Mouse (Mus musculus): ENCODE measurements around the gene Bace1. TPM values are rescaled to one million over a fixed set of nuclear protein-coding genes. Genes with fewer than 3 reads are reported as not detected.
"Not testable (repeated sequence)": the region's sequence is repeated elsewhere in the genome, so short reads cannot be mapped to it uniquely, and the experiment has no call there.

Bace1 gene
- polyA plus RNA-seq, 1 experiment from 2014 or later: 40.6 TPM

DNA sequence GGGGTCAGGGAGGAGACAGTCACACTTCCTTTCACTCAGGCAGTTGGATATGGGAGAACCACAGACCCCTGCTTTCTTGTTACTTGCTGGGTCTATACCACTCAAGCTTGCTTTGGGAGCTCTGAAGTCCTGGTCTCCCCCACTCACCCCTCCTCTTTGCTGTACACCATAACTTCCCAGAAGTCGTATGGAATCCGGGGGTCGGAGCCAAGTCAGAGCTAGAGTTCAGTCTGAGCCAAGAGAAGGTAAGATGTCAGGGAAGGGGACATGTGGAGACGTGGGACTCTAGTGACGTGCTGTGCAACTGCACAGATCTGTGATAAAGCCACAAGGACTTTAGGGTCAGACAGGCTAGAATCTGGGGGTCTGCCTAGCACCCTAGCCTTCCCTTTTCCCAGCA, 2.0 kb downstream of the Bace1 start:
- ATAC-seq (ENCODE audit: low FRiP score, low read depth): no peak
- H3K4me1 ChIP-seq: peaks cover 33% of the 10 kb centered on the region
- H3K9me3 ChIP-seq: no peaks in the 10 kb centered on the region
- H3K27ac ChIP-seq: no peak overlapping the region
- WGBS: 64% methylated on average over 5 of the region's 5 CpGs
- H3K9ac ChIP-seq: peak overlapping the region; percentile 85; the same call in 1 of the 2 replicates
- no peaks in the 10 kb centered on the region for H3K36me3 ChIP-seq
- H3K4me3 ChIP-seq: peak overlapping the region; percentile 84; the same call in 1 of the 2 replicates
- H3K4me2 ChIP-seq (replicated peaks): peak overlapping the region; percentile 98
- no peaks in the 10 kb centered on the region for H3K27me3 ChIP-seq (replicated peaks)

DNA sequence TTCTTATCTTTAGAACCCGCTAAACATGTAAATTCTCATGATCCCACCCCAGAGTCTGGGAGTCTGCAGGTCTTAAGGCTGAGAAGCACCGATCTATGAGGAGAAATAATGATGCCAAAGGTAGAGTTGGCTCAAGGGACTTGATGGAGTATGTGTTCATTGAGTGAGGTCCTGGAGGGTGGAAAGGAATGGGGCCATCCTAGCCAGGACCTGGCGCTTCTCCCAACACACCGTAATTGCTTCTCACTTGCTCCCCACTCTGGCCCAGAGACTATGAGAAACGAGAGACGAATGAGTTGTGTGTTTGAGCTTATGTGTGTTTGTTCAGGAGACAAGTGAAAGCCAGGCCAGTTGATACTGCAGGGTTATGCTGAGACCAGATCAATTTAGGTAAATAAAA, 3.1 kb downstream of the Bace1 start:
- WGBS: 84% methylated on average over 6 of the region's 6 CpGs
- Histone ChIP-seq H3K9ac (no peak overlapping the region), H3K27me3 (replicated peaks) (no peaks in the 10 kb centered on the region), H3K4me3 (no peak overlapping the region), H3K4me2 (replicated peaks) (0 out of 2 replicates have a peak overlapping the region, but pooled peaks have one; percentile 98), H3K27ac (no peak overlapping the region), H3K36me3 (no peaks in the 10 kb centered on the region), H3K4me1 (peaks cover 33% of the 10 kb centered on the region), H3K9me3 (no peaks in the 10 kb centered on the region)
- no peak for ATAC-seq (ENCODE audit: low FRiP score, low read depth)

DNA sequence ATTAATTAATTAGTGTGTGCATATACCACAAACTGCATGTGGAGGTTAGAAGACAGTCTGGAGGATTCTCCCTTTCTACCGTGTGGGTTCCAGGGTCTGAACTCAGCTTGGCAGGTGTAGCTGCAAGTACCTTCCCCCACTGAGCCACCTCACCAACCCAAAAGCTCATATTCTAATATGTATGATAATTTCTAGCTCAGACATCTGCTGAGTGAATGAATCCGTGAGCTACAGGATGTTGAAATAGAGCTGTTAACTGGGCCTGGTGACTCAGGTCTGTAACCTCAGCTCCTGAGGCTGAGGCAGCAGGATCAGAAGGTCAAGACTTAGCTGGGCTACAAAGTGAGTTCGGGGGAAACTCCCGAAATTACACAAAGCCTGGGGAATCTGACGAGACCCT, 4.6 kb downstream of the Bace1 start:
- no peak overlapping the region for H3K4me3 ChIP-seq
- no peaks in the 10 kb centered on the region for H3K9me3 ChIP-seq
- H3K9ac ChIP-seq: no peak overlapping the region
- H3K27me3 ChIP-seq (replicated peaks): no peaks in the 10 kb centered on the region
- peaks cover 33% of the 10 kb centered on the region for H3K4me1 ChIP-seq
- 89% methylated on average over 5 of the region's 5 CpGs for WGBS
- no peaks in the 10 kb centered on the region for H3K36me3 ChIP-seq
- no peak for ATAC-seq (ENCODE audit: low FRiP score, low read depth)
- no peak overlapping the region for H3K27ac ChIP-seq
- H3K4me2 ChIP-seq (replicated peaks): no peak overlapping the region

DNA sequence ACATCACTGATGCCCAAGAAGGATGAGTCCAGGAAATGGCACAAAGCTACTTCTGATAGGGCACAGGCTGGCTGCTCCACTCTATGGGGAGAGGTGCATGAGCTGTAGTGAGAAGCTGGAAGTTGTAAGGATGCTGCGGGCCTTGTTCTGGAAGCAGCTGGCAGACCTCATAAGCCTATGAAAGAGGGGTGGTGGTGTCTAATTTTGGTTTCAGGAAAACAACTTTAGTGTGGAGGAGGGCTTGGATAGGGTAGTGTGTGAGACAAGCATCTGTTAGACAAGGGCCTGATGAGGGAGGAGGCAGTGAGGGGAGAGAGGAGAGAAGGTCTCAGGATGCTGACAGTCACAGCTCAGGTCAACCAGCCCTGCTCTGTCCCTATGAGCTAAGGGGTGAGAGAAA, 5.4 kb downstream of the Bace1 start:
- no peaks in the 10 kb centered on the region for H3K27me3 ChIP-seq (replicated peaks)
- no peaks in the 10 kb centered on the region for H3K9me3 ChIP-seq
- no peaks in the 10 kb centered on the region for H3K36me3 ChIP-seq
- WGBS: 90% methylated on average over 1 of the region's 1 CpGs
- H3K9ac ChIP-seq: no peak overlapping the region
- H3K27ac ChIP-seq: no peak overlapping the region
- H3K4me2 ChIP-seq (replicated peaks): no peak overlapping the region
- no peak for ATAC-seq (ENCODE audit: low FRiP score, low read depth)
- H3K4me3 ChIP-seq: no peak overlapping the region
- H3K4me1 ChIP-seq: peaks cover 33% of the 10 kb centered on the region

DNA sequence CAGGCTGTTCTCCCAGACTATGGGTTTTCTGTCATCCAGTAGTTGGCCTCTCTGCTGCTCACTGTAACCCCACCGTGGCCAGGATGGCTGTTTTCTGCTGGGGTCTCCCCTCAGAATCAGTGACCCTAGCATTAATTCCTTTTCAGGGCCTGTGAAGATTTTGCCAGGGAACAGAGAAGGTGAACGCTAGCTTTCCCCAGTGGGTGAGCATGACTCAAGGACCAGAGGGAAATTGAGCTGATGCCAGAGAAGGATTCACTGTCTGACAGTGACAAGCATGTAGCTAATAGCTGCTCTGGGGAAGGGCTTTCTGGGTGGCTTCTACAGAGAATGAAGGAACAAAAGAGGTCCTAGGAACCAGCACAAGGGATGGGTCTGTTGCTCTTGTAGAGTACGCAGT, 7.2 kb downstream of the Bace1 start:
- H3K27ac ChIP-seq: no peak overlapping the region

DNA sequence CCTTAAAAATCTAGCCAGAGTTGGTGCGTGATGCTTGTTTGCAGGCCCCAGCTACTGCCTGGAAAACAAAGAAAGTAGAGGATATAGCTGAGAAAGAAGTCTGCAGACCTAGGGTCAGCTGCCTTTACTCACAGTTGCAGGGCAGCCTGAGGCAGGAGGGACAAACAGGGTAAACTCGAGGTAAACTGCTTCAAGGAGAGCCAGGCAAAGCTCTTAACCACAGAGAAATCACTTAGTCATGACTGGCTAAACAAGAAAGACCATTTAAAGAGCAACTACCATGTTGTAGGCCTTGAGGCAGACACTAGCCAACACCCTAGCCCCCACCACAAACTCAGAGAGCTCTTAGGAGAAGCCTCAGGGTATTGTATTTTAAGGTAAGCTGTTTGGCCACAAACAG, 7.8 kb downstream of the Bace1 start:
- not testable (repeated sequence) for ATAC-seq (ENCODE audit: low FRiP score, low read depth)

More for the DNA sequence above, 7.2 kb downstream of the Bace1 start:
- 86% methylated on average over 3 of the region's 3 CpGs for WGBS
- Histone ChIP-seq H3K36me3 (no peaks in the 10 kb centered on the region), H3K9me3 (no peaks in the 10 kb centered on the region), H3K9ac (no peak overlapping the region), H3K4me1 (peaks cover 20% of the 10 kb centered on the region), H3K4me2 (replicated peaks) (no peak overlapping the region), H3K4me3 (no peak overlapping the region), H3K27me3 (replicated peaks) (no peaks in the 10 kb centered on the region)
- no peak for ATAC-seq (ENCODE audit: low FRiP score, low read depth)

DNA sequence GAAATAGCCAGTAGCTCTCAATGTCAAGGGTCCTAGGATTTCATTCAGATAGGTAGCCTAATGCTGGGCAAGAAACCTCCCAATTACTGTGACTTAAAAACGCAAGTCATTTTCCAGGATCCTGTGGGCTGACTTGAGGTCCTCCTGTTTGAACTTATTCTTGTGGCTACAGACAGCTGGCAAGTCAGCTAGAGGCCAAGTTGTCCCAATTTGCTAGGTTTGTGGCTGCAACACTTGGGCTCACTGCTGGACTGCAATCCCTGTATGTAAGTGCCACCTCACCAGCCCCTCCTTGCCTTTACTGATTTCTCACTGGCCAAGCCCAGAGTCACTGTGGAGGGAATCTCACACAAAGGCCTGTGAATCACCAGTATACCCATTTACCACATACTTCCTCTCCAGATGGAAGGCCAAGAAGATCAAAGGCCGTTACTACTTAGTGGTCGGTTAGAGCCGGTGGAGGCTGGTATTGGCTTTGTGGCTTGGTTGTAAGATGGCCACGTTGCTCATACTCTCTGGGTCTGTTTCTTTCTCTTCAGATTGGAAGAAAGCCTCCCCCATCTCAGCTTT, 8.6 kb downstream of the Bace1 start:
- no peaks in the 10 kb centered on the region for H3K9me3 ChIP-seq
- H3K4me3 ChIP-seq: no peak overlapping the region
- peaks cover 7% of the 10 kb centered on the region; the same call in 1 of the 2 replicates for H3K4me1 ChIP-seq
- no peaks in the 10 kb centered on the region for H3K36me3 ChIP-seq
- no peak overlapping the region for H3K9ac ChIP-seq
- H3K27me3 ChIP-seq (replicated peaks): no peaks in the 10 kb centered on the region
- no peak for ATAC-seq (ENCODE audit: low FRiP score, low read depth)
- H3K4me2 ChIP-seq (replicated peaks): no peak overlapping the region
- H3K27ac ChIP-seq: no peak overlapping the region
- WGBS: 68% methylated on average over 5 of the region's 5 CpGs

More for the DNA sequence above, 7.8 kb downstream of the Bace1 start:
- H3K4me3 ChIP-seq; H3K36me3 ChIP-seq; H3K4me2 ChIP-seq (replicated peaks); H3K27me3 ChIP-seq (replicated peaks); H3K9ac ChIP-seq; H3K9me3 ChIP-seq; H3K27ac ChIP-seq: not testable (repeated sequence)
- H3K4me1 ChIP-seq: peaks cover 14% of the 10 kb centered on the region
- WGBS: 74% methylated on average over 2 of the region's 2 CpGs

DNA sequence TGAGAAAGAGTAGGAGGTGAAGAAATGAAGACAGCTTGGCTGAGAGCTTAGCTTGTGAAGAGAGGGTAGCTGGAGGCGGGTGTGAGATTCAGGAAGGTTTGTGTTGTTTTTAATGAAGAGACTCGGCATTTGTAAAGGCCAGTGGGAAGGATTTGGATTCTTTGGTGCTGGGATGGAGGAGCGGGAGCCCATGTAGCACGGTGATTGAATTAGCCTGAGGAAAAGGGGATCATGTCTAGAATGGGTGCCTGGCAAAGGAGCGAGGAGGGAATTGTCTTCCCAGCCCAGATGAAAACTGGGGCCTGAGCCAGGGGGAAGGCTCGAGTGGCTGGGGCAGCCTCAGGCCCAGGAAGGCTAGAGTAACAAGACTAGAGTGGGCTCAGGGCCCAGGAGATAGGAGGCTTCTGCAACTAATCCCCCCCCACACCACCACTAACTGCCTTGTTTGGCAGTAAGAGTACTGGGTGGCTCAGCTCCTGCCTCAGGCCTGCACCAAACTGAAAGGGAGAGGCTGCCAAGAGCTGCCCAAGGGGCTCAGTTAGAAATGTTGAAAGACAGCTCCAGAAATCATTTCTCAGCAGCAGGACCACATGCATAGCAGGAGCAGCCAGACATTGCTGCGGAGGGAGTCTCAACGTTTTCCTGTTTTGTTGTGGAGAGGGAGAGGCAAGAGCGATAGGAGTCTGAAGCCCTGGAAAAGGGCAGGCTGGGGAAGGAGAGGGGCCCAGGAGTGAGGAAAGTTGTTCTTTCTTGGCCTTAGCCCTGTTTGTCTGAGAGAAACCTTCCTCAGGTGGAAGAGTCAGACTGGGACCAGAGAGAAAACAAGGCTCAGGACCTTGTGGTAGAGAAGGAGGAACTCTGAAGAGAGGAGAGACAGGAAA, 11.4 kb downstream of the Bace1 start:
- H3K9ac ChIP-seq: no peak overlapping the region
- no peaks in the 10 kb centered on the region for H3K9me3 ChIP-seq
- peaks cover 4% of the 10 kb centered on the region; the same call in 1 of the 2 replicates for H3K4me1 ChIP-seq
- no peak overlapping the region for H3K27ac ChIP-seq
- H3K36me3 ChIP-seq: peaks cover 7% of the 10 kb centered on the region
- no peak for ATAC-seq (ENCODE audit: low FRiP score, low read depth)
- 79% methylated on average over 9 of the region's 9 CpGs for WGBS
- no peak overlapping the region for H3K4me2 ChIP-seq (replicated peaks)
- H3K27me3 ChIP-seq (replicated peaks): no peaks in the 10 kb centered on the region
- no peak overlapping the region for H3K4me3 ChIP-seq

DNA sequence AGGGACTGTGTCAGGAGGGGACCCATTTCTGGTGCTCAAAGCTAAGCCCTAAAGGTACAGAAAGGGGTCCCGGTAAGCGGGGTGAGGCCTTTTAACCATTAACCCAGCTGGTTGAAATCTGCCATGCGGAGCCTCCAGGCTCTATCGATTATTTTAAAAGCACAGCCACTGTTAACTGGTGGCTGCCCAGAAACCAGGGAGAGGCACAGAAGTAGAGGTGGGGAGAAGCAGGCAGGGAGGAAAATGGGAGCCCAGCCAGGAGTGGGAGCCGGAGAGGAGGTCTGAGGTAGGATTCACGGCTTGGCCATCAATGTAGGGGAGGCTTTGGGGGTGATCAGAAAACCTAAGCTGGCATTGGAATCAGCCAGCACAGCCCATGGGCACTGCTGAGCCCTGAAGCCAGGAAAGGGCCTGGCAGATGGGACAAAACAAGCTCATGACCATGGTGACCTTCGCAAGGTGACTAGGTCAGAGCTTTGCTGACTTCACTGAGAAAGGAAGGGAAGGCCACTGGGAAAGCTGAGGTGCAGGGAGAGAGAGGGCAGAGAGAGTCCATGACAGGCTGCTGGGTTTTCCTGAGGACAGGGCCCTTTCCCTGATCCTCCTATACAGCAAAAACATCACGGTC, 12.3 kb downstream of the Bace1 start:
- Histone ChIP-seq H3K9ac (no peak overlapping the region), H3K36me3 (peaks cover 11% of the 10 kb centered on the region), H3K27me3 (replicated peaks) (no peaks in the 10 kb centered on the region), H3K27ac (no peak overlapping the region), H3K9me3 (no peaks in the 10 kb centered on the region), H3K4me1 (peaks cover 4% of the 10 kb centered on the region; the same call in 1 of the 2 replicates), H3K4me2 (replicated peaks) (no peak overlapping the region), H3K4me3 (no peak overlapping the region)
- 83% methylated on average over 8 of the region's 8 CpGs for WGBS
- ATAC-seq (ENCODE audit: low FRiP score, low read depth): no peak

DNA sequence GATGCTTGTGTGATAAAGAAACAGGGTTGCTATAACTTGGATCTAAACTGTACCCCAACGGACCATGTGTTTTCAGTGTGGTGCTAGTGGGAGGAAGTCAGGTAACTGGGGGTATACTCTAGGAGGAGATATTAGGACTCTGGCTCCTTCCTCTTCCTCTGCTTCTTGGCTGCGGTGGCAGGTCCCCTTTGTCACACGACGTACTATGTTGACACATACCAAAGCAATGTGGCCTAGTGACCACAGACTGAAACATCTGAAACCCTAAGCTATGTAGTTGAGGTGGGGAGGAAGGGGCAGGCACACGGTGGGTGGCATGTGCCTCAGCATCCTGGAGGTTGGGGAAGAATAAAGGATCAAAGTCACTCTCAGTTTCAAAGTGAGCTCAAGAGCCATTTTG, 12.9 kb downstream of the Bace1 start:
- peaks cover 4% of the 10 kb centered on the region; the same call in 1 of the 2 replicates for H3K4me1 ChIP-seq
- no peak overlapping the region for H3K4me2 ChIP-seq (replicated peaks)
- no peak overlapping the region for H3K9ac ChIP-seq
- WGBS: 72% methylated on average over 5 of the region's 5 CpGs
- H3K27ac ChIP-seq: no peak overlapping the region
- ATAC-seq (ENCODE audit: low FRiP score, low read depth): no peak
- no peaks in the 10 kb centered on the region for H3K27me3 ChIP-seq (replicated peaks)
- H3K36me3 ChIP-seq: peaks cover 18% of the 10 kb centered on the region
- H3K9me3 ChIP-seq: no peaks in the 10 kb centered on the region
- no peak overlapping the region for H3K4me3 ChIP-seq

DNA sequence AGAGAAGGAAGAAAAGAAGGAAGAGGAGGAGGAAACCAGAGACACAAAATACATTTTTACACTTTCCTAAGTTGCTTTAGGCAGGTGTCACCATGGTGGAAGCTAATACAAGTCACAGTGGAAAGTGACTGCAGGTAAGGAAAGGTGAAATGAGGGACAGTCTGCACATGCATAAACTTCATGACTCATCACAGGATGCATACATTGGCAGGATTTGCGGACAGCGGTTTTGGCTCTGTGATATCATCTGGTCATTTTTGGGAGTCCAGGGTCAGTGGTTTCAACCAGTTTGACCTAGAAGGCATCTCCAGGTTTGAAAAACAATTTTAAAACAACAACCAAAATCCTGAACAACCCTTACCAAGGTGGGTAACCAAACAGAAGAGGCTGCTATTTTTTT, 13.4 kb downstream of the Bace1 start:
- no peaks in the 10 kb centered on the region for H3K27me3 ChIP-seq (replicated peaks)

DNA sequence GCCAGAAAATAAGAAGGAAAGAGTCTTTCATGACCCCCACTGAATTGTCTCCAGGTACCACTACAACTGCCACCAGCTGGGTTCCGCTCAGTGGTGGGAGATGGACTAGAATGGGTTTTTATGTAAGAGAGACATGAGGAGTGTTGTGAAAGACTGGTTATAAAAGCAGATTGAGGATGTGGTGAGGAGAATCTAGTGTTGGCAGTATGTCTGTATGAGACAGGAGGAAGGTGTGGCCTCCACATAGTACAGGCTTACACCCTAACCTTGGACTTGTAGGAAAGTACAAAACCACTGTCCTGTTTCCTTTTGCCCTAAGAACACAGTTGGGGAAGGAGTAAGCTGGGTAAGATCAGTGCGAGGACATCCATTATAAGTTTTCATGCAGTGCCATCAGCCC, 15.3 kb downstream of the Bace1 start:
- Histone ChIP-seq H3K27me3 (replicated peaks) (no peaks in the 10 kb centered on the region), H3K4me3 (no peak overlapping the region), H3K9me3 (no peaks in the 10 kb centered on the region), H3K27ac (no peak overlapping the region), H3K4me1 (peaks cover 4% of the 10 kb centered on the region; the same call in 1 of the 2 replicates), H3K36me3 (peaks cover 41% of the 10 kb centered on the region), H3K9ac (no peak overlapping the region), H3K4me2 (replicated peaks) (no peak overlapping the region)
- WGBS: 95% methylated on average over 2 of the region's 2 CpGs
- no peak for ATAC-seq (ENCODE audit: low FRiP score, low read depth)

More for the DNA sequence above, 13.4 kb downstream of the Bace1 start:
- Histone ChIP-seq H3K36me3 (peaks cover 23% of the 10 kb centered on the region), H3K9ac (no peak overlapping the region), H3K4me3 (no peak overlapping the region), H3K9me3 (no peaks in the 10 kb centered on the region), H3K4me2 (replicated peaks) (no peak overlapping the region), H3K27ac (no peak overlapping the region), H3K4me1 (peaks cover 4% of the 10 kb centered on the region; the same call in 1 of the 2 replicates)
- WGBS: 97% methylated on average over 2 of the region's 2 CpGs
- ATAC-seq (ENCODE audit: low FRiP score, low read depth): no peak

Data from neural tube, embryonic 12.5 days (tissue).